Mouse (Mus musculus): ENCODE measurements around the gene Ablim1. TPM values are rescaled to one million over a fixed set of nuclear protein-coding genes. Genes with fewer than 3 reads are reported as not detected.
A peak's percentile ranks its signal among the peaks of the same experiment; 100 is the strongest.

Ablim1 gene
- total and polyA plus RNA-seq, 2 experiments from 2014 or later, result 50.7 to 81.2 TPM

GRCm38 (mm10) chr19:57031582-57031981 lies 283.1 kb downstream of the Ablim1 start:
- DNase-seq (ENCODE audit: low spot score) (peak; percentile 39), ATAC-seq (ENCODE audit: low FRiP score) (no peak)
- Histone ChIP-seq H3K27ac (ENCODE audit: low read depth, low read length) (no peak overlapping the region), H3K36me3 (ENCODE audit: insufficient read depth, low read length) (peaks cover 8% of the 10 kb centered on the region), H3K9ac (replicated peaks; ENCODE audit: low read length, poor library complexity, severe bottlenecking) (no peak overlapping the region), H3K27me3 (ENCODE audit: insufficient read depth, low read length) (no peaks in the 10 kb centered on the region), H3K4me3 (ENCODE audit: low read depth, low read length) (no peak overlapping the region), H3K4me1 (ENCODE audit: insufficient read depth, low read length) (no peaks in the 10 kb centered on the region), H3K9me3 (ENCODE audit: low read length) (peaks cover 5% of the 10 kb centered on the region), H3K4me2 (ENCODE audit: low read depth, low read length, poor library complexity, severe bottlenecking) (no peak overlapping the region)
- TF ChIP-seq CTCF (IDR thresholded peaks at IDR 0.05), result peak; percentile 77
- 72% methylated on average over 4 of the region's 4 CpGs for WGBS

- no peaks in the 10 kb centered on the region; the same call in 1 of the 2 replicates for H3K36me3 ChIP-seq (ENCODE audit: insufficient read depth, low read length)
- 95% methylated on average over 6 of the region's 6 CpGs for WGBS
- ATAC-seq (ENCODE audit: low FRiP score), result no peak
- H3K9ac ChIP-seq (replicated peaks; ENCODE audit: low read length, poor library complexity, severe bottlenecking), result no peak overlapping the region
- H3K4me1 ChIP-seq (ENCODE audit: insufficient read depth, low read length), result no peaks in the 10 kb centered on the region
- DNase-seq (ENCODE audit: low spot score), result no peak
- no peak for TF ChIP-seq CTCF (IDR thresholded peaks at IDR 0.05)
- peaks cover 6% of the 10 kb centered on the region for H3K9me3 ChIP-seq (ENCODE audit: low read length)
- no peak overlapping the region for H3K4me3 ChIP-seq (ENCODE audit: low read depth, low read length)
- no peak overlapping the region for H3K27ac ChIP-seq (ENCODE audit: low read depth, low read length)
- no peaks in the 10 kb centered on the region for H3K27me3 ChIP-seq (ENCODE audit: insufficient read depth, low read length)
- H3K4me2 ChIP-seq (ENCODE audit: low read depth, low read length, poor library complexity, severe bottlenecking), result no peak overlapping the region
These were observed 285.3 kb downstream of the Ablim1 start for GRCm38 (mm10) chr19:57029461-57029860.

GRCm38 (mm10) chr19:57028327-57029179 lies 286.2 kb downstream of the Ablim1 start:
- H3K27ac ChIP-seq (ENCODE audit: low read depth, low read length), result no peak overlapping the region
- H3K9me3 ChIP-seq (ENCODE audit: low read length), result peaks cover 6% of the 10 kb centered on the region
- H3K4me1 ChIP-seq (ENCODE audit: insufficient read depth, low read length), result no peaks in the 10 kb centered on the region
- H3K36me3 ChIP-seq (ENCODE audit: insufficient read depth, low read length), result no peaks in the 10 kb centered on the region; the same call in 1 of the 2 replicates
- 33% methylated on average over 8 of the region's 8 CpGs for WGBS
- DNase-seq (ENCODE audit: low spot score), result no peak
- peak; percentile 38; the same call in 1 of the 2 replicates for ATAC-seq (ENCODE audit: low FRiP score)
- H3K27me3 ChIP-seq (ENCODE audit: insufficient read depth, low read length), result no peaks in the 10 kb centered on the region
- no peak overlapping the region for H3K4me3 ChIP-seq (ENCODE audit: low read depth, low read length)
- TF ChIP-seq CTCF (IDR thresholded peaks at IDR 0.05), result 0 out of 2 replicates have a peak, but pooled peaks have one; percentile 17
- no peak overlapping the region for H3K4me2 ChIP-seq (ENCODE audit: low read depth, low read length, poor library complexity, severe bottlenecking)
- no peak overlapping the region for H3K9ac ChIP-seq (replicated peaks; ENCODE audit: low read length, poor library complexity, severe bottlenecking)

GRCm38 (mm10) chr19:57026501-57026900 lies 288.2 kb downstream of the Ablim1 start:
- no peak for ATAC-seq (ENCODE audit: low FRiP score)
- H3K4me1 ChIP-seq (ENCODE audit: insufficient read depth, low read length), result no peaks in the 10 kb centered on the region
- H3K27ac ChIP-seq (ENCODE audit: low read depth, low read length), result no peak overlapping the region
- H3K9ac ChIP-seq (replicated peaks; ENCODE audit: low read length, poor library complexity, severe bottlenecking), result no peak overlapping the region
- no peak for TF ChIP-seq CTCF (IDR thresholded peaks at IDR 0.05)
- H3K36me3 ChIP-seq (ENCODE audit: insufficient read depth, low read length), result no peaks in the 10 kb centered on the region
- peaks cover 6% of the 10 kb centered on the region for H3K9me3 ChIP-seq (ENCODE audit: low read length)
- 80% methylated on average over 4 of the region's 4 CpGs for WGBS
- no peak for DNase-seq (ENCODE audit: low spot score)
- H3K4me3 ChIP-seq (ENCODE audit: low read depth, low read length), result no peak overlapping the region
- H3K4me2 ChIP-seq (ENCODE audit: low read depth, low read length, poor library complexity, severe bottlenecking), result no peak overlapping the region
- no peaks in the 10 kb centered on the region for H3K27me3 ChIP-seq (ENCODE audit: insufficient read depth, low read length)

- no peak for ATAC-seq (ENCODE audit: low FRiP score)
- H3K4me1 ChIP-seq (ENCODE audit: insufficient read depth, low read length), result no peaks in the 10 kb centered on the region
- DNase-seq (ENCODE audit: low spot score), result no peak
- H3K4me2 ChIP-seq (ENCODE audit: low read depth, low read length, poor library complexity, severe bottlenecking), result no peak overlapping the region
- H3K27ac ChIP-seq (ENCODE audit: low read depth, low read length), result no peak overlapping the region
- 79% methylated on average over 8 of the region's 8 CpGs for WGBS
- no peak overlapping the region for H3K9ac ChIP-seq (replicated peaks; ENCODE audit: low read length, poor library complexity, severe bottlenecking)
- no peak overlapping the region for H3K4me3 ChIP-seq (ENCODE audit: low read depth, low read length)
- no peak for TF ChIP-seq CTCF (IDR thresholded peaks at IDR 0.05)
- H3K36me3 ChIP-seq (ENCODE audit: insufficient read depth, low read length), result no peaks in the 10 kb centered on the region
- H3K27me3 ChIP-seq (ENCODE audit: insufficient read depth, low read length), result no peaks in the 10 kb centered on the region
- H3K9me3 ChIP-seq (ENCODE audit: low read length), result no peaks in the 10 kb centered on the region
These were observed 296.9 kb downstream of the Ablim1 start for GRCm38 (mm10) chr19:57017785-57018179.
